Mouse (Mus musculus) embryonic fibroblast, embryonic 13.5 days (primary cell): ENCODE results near the gene Pnmt.

ENCODE experiments used
- CTCF ChIP-seq: IDR thresholded peaks from 2 replicates; pipeline ENCODE4 v1.5.1; 2011; ENCODE audit warnings: mild to moderate bottlenecking, control low read depth, low read length, moderate library complexity, borderline replicate concordance; ENCODE audit not compliant: insufficient read depth
- POLR2A ChIP-seq: IDR thresholded peaks from 2 replicates; pipeline ENCODE4 v1.6.1; 2011; ENCODE audit warnings: low read depth, mild to moderate bottlenecking, control low read depth, low read length, moderate library complexity

GRCm38 (mm10) chr11:98339071-98339501, 47.2 kb upstream of the Pnmt start:
- no peak for TF ChIP-seq CTCF
- no peak for TF ChIP-seq POLR2A
